Mouse (Mus musculus) G1E-ER4 (cell line): ENCODE data around the gene Cacng1. TPM values are rescaled to one million over a fixed set of nuclear protein-coding genes. Genes with fewer than 3 reads are reported as not detected.

Experiments
- GATA1 ChIP-seq: IDR thresholded peaks from one replicate; pipeline ENCODE4 v1.8.0; 2012; ENCODE audit warnings: low read length, inconsistent platforms
- polyA plus RNA-seq: library from polyadenylated mRNA; stranded (reverse); fragments of >175 nt; gene quantifications from 2 replicates; pipeline ENCODE4 v1.2.3, GENCODE M21; 2012

The Cacng1 gene
- polyA plus RNA-seq, 1 experiment: not detected

GRCm38 (mm10) chr11:107728073-107728863 is 11.9 kb upstream of the Cacng1 start:
- no peak for TF ChIP-seq GATA1

GRCm38 (mm10) chr11:107724603-107725002 is 8.3 kb upstream of the Cacng1 start:
- TF ChIP-seq GATA1: no peak

GRCm38 (mm10) chr11:107721057-107721456 is 4.7 kb upstream of the Cacng1 start:
- no peak for TF ChIP-seq GATA1

- no peak for TF ChIP-seq GATA1
These were observed 4.1 kb upstream of the Cacng1 start for GRCm38 (mm10) chr11:107720264-107721021.

- no peak for TF ChIP-seq GATA1
These were observed 2.0 kb downstream of the Cacng1 start for GRCm38 (mm10) chr11:107714368-107714767.

GRCm38 (mm10) chr11:107710379-107710778 is 5.9 kb downstream of the Cacng1 start:
- no peak for TF ChIP-seq GATA1

- TF ChIP-seq GATA1: no peak
These were observed 8.3 kb downstream of the Cacng1 start for GRCm38 (mm10) chr11:107707897-107708610.

- no peak for TF ChIP-seq GATA1
These were observed 10.7 kb downstream of the Cacng1 start for GRCm38 (mm10) chr11:107705476-107706074.

- no peak for TF ChIP-seq GATA1
These were observed 11.3 kb downstream of the Cacng1 start for GRCm38 (mm10) chr11:107705060-107705459.

- TF ChIP-seq GATA1: no peak
These were observed 12.8 kb downstream of the Cacng1 start for GRCm38 (mm10) chr11:107703272-107704134.

GRCm38 (mm10) chr11:107699967-107700366 is 16.4 kb downstream of the Cacng1 start:
- no peak for TF ChIP-seq GATA1

- TF ChIP-seq GATA1: peak; percentile 52
These were observed 23.0 kb downstream of the Cacng1 start for GRCm38 (mm10) chr11:107693338-107693737.

- TF ChIP-seq GATA1: no peak
These were observed 24.8 kb downstream of the Cacng1 start for GRCm38 (mm10) chr11:107691569-107691968.

- no peak for TF ChIP-seq GATA1
These were observed 27.8 kb downstream of the Cacng1 start for GRCm38 (mm10) chr11:107688480-107688879.

- TF ChIP-seq GATA1: no peak
These were observed 30.0 kb downstream of the Cacng1 start for GRCm38 (mm10) chr11:107686290-107686689.
